Mouse (Mus musculus): ENCODE results near the gene Dgcr6. TPM values are rescaled to one million over a fixed set of nuclear protein-coding genes. Genes with fewer than 3 reads are reported as not detected.
A peak's percentile ranks its signal among the peaks of the same experiment; 100 is the strongest.

Gene Dgcr6
- total RNA-seq, 2 experiments from 2014 or later, result 46.9 to 50.4 TPM

- DNase-seq (ENCODE audit: low spot score), result no peak
Observed at GRCm38 (mm10) chr16:18068653-18069376, 16.2 kb downstream of the Dgcr6 start.

GRCm38 (mm10) chr16:18070798-18071197 lies 18.1 kb downstream of the Dgcr6 start:
- DNase-seq (ENCODE audit: low spot score), result no peak

GRCm38 (mm10) chr16:18072089-18072488 lies 19.4 kb downstream of the Dgcr6 start:
- no peak for DNase-seq (ENCODE audit: low spot score)

- no peak for DNase-seq (ENCODE audit: low spot score)
Observed at GRCm38 (mm10) chr16:18073259-18073962, 20.8 kb downstream of the Dgcr6 start.

DNA sequence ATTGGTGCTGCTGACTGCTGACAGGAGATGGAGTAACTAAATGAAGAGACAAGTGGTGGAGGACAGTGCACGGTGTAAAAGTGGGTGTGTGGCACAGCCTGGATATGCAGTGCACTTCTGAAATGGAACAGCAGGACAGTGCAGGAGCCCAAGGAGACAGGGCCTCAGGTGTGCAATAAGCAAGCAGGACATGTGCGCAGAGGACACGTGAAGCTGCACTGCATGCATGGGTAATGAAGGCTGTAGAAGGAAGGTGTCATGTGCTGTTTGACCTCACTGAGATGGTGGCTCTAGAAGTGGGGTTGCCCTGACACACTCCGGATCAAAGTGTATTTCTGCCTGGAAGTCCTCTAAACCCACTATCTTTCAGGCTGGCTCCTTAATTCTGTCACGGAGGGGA lies 22.0 kb downstream of the Dgcr6 start:
- no peak for DNase-seq (ENCODE audit: low spot score)

DNA sequence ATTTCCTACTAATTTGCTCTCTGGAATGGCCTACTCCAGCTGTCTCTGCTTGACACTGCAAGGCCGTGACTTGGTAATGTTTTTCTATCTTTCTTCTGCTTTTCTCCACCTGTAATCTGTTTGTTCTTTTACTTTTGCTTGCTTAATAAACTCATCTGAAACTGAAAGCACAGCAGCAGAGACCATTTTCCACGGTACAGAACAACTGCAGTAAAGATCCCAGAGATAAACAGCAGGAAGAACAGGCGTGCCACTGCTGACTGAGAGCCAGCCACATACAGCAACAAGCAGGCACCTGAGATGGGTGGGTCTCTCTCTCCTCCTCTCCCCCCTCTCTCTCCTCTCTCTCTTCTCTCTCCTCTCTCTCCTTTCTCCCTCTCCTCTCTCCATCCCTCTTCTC lies 22.5 kb downstream of the Dgcr6 start:
- no peak for DNase-seq (ENCODE audit: low spot score)

DNA sequence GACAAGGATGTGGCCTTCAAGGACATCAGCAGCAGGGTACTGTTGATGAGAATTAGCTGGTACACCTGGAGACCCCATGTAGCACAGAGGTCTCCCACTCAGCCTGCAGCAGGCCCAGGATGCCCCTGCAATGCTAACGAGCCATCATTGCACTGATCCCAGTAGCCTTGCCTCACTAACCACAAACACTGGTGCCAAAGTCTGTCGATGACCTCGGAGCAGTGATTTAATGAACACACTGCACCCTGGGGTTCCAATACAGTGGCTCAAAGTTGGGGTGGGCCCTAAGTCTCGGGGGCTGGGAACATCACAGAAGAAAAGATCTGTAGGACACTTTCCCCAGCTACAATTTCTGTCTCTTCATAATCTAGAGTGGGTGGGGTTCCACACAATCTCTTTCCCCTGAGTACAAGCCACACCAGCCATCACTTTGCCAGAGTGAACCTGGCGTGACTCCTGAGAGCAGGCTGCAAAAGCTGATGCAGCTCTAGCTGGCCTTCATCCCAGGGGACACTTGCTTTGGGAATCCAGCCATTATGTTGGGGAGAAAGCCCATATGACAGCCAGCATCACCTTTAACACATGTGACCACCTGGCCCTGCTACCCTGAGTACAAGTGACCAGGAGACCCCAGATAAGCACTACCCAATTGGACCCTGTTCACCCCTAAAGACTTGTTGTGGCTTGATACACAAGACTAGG lies 25.8 kb downstream of the Dgcr6 start:
- DNase-seq (ENCODE audit: low spot score), result no peak

GRCm38 (mm10) chr16:18079300-18079699 lies 26.6 kb downstream of the Dgcr6 start:
- DNase-seq (ENCODE audit: low spot score), result no peak

DNA sequence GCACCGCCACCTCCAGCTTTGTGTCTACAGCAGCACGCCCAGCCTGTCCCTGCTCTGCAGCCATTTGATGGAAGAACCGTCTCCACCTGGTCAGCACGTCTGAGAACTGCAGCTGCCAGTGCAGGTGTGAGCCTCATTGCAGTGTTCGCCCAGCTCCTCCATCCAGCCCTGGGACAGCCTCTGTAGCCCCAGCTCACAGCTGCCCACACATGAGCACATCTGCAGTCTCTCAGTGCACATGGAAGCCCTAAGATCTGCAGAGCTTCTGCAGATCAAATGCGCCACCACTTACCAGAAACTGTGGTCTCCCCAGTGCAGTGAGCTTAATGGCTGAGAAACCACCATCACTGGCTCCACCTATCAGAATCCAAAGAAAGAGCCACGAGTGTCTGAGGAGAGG lies 27.5 kb downstream of the Dgcr6 start:
- DNase-seq (ENCODE audit: low spot score), result no peak

DNA sequence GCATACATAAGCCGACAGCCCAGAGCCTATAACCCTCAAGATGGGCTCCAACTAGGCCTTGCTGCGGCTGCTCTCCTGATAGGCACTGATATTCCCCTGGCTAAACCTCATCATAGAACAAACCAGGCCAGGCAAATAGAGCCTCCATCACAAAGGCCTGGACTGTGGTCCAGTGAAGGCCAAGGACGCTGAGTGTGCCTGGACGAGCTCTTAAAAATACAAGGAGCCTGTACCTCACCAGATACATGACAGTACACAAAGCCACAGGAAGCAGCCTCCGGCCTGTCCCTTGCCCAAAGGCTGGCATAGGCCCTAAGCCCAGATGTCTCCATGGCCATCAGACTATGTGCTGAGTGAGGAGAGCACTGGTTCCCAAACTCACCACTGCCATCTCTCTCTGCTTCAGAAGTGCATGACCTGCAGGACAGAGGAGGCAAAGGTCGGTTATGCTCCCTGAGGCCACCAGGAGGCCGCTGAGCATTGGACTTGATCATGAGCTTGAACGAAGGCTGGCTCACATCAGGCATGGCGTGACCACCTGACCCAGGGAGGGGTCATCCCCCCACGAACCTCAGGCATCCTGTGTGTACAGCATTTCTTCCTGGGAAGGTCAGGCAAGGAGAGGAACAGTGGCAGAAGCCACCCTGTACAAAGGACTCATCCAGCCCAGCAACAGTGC lies 28.6 kb downstream of the Dgcr6 start:
- no peak for DNase-seq (ENCODE audit: low spot score)

GRCm38 (mm10) chr16:18082291-18082690 lies 29.6 kb downstream of the Dgcr6 start:
- no peak for DNase-seq (ENCODE audit: low spot score)

- DNase-seq (ENCODE audit: low spot score), result peak; percentile 81
Observed at GRCm38 (mm10) chr16:18083231-18083951, 30.7 kb downstream of the Dgcr6 start.

GRCm38 (mm10) chr16:18084262-18084661 lies 31.6 kb downstream of the Dgcr6 start:
- DNase-seq (ENCODE audit: low spot score), result no peak

- DNase-seq (ENCODE audit: low spot score), result no peak
Observed at GRCm38 (mm10) chr16:18087101-18087500, 34.4 kb downstream of the Dgcr6 start.

DNA sequence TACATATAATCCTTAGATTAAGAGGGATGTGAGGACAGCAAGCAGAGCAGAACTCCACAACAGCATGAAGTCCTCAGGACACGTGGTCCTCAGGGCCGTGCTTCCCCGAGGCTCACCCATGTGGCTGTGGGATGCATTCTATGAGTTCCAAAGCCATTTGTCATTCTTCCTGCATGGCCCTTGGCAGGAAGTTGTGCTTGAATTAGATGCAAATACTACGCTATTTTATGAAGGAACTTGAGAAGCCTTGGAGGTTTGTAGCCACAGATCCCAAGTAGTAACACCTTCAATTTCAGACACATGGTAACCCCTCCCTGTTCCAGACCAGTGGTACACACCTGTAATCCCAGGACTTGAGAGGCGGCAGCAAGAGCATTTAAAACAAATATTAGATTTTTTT lies 43.7 kb downstream of the Dgcr6 start:
- no peak for DNase-seq (ENCODE audit: low spot score)

DNA sequence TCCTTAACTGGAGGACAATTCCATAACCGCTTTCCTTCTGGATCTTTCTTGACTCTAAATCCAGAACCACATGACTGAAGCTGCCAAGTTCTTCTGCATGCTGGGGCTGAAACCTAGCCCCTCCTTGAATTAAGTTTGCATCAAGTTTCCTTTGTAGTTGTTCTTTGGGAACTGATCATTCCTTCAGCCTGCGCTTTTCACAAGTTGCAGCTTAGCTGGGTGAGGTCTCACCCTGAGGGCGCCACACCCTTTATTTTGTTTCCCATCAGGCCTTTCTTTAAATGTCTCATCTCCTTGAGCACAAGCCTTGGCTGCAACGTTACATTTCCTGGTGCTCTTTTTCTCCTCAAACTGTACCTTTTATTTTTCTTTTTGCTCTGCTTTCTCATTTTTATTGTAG lies 50.2 kb downstream of the Dgcr6 start:
- no peak for DNase-seq (ENCODE audit: low spot score)

GRCm38 (mm10) chr16:18103366-18103765 lies 50.7 kb downstream of the Dgcr6 start:
- DNase-seq (ENCODE audit: low spot score), result no peak

DNA sequence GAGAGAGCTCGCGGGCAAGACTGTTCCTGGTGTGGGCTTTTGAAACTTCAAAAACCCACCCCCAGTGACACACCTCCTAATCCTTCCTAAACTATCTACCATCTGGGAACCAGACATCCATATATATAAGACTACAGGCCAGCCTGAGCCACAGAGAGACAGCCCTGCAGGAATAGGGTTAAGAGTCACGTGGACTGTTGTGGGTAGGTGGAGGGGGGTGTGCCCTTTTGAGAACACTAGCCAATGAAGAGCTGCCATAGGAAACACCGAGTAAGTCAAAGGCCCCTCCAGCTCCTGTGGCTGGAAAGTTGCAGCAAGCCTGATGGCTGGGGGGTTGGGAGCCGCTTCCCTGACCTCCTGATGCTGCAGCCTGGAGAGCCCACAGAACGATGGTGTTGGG lies 51.1 kb downstream of the Dgcr6 start:
- no peak for DNase-seq (ENCODE audit: low spot score)

- peak; percentile 83 for DNase-seq (ENCODE audit: low spot score)
Observed at GRCm38 (mm10) chr16:18108221-18108966, 55.7 kb downstream of the Dgcr6 start.

DNA sequence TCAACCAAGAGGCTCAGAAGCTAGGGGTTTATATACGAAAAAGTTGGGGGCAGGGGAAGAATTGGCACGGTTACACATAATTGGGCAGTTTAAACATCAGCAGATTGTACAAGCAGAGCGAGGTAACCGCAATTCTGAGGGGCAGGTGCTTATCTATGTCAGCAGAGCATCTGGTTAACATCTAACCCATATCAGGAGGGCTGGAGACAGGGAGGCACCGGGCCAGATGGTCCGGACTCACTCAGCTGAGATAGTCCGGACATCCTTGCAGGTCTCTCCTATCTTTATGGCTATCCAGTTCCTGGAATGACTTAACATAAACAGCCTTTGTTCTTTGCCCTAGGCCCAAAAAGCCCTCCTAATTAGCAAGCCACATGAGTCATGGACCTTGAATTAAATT lies 58.4 kb downstream of the Dgcr6 start:
- DNase-seq (ENCODE audit: low spot score), result no peak

DNA sequence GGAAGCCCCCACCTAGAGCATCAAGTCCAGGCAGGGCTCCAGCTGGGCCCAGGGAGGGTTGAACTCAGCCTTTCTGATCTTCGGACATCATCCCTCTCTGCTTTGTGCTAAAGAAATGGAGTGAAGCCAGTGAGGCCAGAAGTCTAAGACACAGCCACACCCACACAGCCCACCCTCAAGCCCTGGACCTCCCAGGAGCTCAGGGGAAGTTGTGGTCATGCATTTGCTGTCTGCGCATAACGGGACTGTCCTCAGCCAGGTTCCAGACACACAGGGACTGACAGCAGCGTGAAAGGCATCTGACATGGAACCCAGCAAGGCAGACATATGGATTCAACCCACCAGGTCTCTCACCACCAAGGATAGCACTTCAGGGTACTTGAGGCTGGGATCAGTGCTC lies 63.8 kb downstream of the Dgcr6 start:
- no peak for DNase-seq (ENCODE audit: low spot score)

Data from gastrocnemius, adult 18-20 months (tissue).